Mouse (Mus musculus) urinary bladder, postnatal 4 days (tissue): ENCODE results near the gene Lrrc73.

ENCODE experiments used
- DNase-seq, 2 experiments: peaks; one replicate each; pipeline ENCODE4 v3.0.0; 2021 to 2022; ENCODE audit warnings: low spot score in 2 of 2

Gene Lrrc73

DNA sequence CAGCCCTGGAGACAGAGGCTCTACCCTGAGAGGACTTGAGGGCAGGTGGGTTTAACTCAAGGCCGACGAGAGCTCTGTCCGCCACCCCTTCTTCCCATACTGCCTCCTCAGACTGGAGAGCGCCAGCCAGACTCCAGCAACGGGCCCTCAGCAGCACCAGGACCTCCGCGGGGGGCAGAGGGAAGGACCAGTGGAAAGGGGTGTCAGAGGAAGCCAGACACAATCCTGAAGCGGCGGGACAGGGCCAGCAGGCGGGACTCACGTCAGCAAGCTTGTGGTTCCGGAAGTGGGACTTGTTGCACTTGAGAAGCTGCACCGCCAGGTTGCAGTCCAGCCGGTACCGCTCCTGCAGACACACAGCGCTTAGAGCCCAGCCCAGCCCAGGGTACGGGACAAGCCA lies 6.3 kb downstream of the Lrrc73 start:
- DNase-seq, result no peak

DNA sequence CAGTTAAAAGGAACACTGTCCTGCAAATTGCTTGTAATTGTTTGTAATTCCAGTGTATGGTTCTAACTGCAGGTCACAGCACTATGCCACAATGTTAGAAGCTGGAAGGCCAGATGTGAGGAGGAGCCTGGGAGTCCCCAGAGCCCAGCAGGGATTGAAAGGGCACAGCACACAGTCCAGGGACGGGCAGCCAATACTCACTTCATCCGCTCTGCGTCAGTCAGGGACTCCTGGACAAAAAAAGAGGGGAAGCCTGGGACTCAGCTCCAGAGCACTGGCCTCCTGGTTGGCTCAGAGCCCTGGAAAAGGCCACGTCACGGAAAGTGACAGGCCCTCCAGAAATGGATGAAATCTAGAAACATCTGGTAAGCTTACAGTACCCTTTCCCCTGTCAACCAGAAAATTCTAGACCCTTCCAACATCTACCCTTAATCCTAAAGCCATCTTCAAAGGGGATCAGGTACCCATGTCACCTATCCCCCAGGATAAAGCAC lies 8.9 kb downstream of the Lrrc73 start:
- DNase-seq, result no peak

- no peak for DNase-seq
Measured at GRCm38 (mm10) chr17:46265502-46265901, 12.2 kb downstream of the Lrrc73 start.

DNA sequence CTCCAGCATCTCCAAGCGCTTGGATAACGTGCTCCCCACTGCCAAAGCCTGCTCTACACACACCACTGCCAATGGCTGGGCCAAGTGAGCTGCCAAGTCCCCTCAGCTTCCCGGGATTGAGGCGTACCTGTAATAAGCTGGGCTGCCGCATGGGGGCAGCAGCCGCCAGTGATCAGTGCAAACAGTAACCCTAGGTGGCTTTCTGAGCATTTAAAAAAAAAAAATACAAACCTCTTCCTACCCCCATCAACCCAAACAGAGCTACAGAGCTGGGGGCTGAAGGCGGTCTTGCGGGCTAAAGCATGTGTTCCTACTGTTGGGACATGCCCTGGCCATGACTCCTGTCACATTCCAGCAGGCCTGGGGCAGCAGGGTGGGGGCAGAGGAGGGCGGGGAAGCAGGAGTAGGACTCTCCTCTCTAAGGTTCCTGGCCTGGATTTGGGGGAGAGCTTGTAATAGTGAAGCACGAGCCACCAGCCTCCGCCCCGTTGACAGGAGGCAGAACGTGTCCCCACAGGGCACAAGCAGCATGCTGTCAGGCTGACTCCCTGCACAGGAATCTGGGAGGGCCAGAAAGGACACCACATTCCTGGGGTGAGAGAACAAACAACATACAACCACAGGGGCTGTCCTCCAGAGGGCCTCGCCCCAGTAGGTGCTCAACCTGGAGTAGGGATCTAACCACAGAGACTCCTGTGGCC lies 12.7 kb downstream of the Lrrc73 start:
- DNase-seq, result peak; percentile 80

GRCm38 (mm10) chr17:46266986-46267385 lies 13.7 kb downstream of the Lrrc73 start:
- no peak for DNase-seq

DNA sequence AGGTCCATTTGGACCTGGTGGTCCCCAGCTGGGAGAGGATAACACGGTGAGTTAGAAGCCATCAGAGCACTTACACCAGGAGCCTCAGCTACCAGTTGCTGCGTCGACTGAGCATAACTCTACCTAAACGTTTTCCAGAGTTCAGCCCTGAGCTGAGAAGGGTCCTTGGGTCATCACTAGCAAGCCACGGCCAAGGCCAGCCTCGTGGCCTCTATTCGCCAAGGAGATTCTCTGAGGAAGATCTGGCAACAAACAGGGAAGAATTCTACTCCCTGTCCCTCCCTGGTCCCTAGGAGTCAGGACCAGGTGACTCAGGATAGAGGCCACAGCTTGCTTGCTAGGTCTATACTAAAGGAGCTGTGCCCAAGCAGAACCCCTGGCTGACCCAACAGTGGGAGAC lies 14.2 kb downstream of the Lrrc73 start:
- no peak for DNase-seq

DNA sequence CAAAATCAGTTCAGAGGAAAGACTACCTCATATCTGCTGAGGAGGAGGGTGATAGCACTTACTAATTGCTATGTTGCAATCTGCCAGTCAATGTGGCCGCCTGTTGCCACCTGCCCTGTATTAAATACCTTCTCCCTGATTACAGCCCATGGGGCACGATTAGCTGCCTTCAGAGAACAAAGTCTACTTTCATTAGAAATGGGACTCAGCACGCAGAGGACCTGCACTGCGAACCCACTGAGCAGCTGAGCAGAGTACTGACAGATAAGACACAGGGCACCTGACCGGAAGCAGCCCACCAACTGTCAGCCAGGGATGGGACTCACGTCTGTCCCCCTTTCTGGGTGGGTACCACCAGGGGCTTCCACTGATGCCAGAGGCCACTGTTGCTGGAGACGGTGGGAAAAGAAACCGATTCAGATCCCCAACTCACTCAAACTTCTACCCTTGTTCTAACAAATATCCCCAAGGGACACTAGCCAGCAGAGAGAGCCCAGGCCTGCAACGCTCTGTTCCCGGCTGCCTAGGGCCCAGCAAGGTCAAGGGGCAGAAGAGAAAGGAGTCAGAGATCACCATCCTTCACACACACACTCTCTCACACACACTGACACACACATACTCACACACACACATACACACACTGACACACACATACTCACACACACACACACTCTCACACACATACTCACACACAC lies 14.8 kb downstream of the Lrrc73 start:
- DNase-seq, result no peak

DNA sequence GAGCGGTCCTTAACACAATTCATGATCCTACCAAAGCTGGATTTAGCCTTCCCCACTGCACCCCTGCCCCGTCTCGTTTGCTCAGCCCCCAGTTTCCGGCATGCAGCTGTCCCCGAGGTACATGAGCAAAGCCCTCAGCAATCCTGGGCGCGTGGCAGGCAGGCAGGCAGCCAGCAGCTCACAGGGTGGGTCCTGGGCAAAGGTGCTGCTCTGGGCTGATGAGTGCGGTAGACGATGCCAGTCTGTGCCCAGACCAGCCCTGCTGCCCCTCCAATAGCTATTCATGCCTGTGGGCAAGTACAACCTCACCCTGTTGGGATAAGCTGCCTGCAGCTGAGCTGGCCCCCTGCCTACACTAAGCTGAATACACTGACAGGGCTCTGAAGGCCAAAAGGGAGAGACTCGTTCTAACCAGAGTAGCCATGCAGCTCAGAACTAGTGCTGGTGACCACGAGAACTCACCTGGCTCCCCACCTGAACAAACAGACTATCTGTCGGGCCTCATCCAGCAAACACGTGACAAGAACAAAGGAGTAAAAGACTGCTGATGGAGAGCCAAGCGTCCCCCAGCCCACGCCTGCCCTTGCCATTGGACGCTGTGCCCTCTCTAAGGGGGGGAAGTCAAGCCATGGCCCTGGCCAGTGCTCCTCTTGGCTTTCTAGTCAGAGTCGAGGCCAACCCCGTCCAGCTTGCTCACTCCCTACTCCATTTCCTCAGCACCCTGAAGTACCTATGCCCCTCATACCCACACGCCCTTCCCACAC lies 16.6 kb downstream of the Lrrc73 start:
- no peak for DNase-seq

DNA sequence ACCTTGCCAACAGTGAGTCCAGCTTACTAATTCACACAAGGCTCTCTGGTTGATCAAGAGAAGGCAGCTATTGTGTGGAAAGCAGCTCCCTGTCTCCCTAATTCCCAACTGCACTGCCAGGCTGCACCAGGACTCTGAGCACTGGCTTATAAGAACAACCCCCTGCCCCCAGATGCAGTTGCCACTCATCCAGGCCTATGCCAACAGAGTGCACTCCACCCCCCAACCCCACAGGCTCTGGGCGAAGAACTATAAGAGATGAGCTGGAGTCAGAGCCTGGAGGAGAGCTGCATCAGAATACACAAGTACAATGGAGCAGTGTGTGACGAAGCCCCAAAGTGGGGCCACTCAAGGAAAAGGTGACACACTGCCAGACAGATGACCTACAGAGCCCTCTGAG lies 18.7 kb downstream of the Lrrc73 start:
- DNase-seq, result no peak

DNA sequence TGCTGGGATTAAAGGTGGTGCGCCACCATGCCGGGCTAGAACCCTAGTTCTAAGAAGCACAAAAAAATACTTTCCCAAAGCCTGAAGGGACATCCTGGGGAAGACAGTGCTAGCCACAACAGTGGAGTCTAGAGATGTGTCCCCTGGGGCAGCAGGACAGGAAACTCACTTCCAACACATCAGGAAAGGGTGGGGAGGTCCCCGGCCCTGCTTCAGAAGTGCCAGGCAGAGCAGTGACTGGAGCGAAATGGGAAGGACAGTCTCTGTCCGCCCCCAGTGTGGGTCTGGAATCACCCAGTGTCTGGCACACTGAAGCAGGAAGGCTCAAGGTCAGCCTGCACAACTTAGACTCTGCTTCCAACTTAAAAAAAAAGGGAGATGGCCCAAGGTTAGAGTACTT lies 19.3 kb downstream of the Lrrc73 start:
- no peak for DNase-seq

- no peak for DNase-seq
Measured at GRCm38 (mm10) chr17:46273803-46274236, 20.5 kb downstream of the Lrrc73 start.

DNA sequence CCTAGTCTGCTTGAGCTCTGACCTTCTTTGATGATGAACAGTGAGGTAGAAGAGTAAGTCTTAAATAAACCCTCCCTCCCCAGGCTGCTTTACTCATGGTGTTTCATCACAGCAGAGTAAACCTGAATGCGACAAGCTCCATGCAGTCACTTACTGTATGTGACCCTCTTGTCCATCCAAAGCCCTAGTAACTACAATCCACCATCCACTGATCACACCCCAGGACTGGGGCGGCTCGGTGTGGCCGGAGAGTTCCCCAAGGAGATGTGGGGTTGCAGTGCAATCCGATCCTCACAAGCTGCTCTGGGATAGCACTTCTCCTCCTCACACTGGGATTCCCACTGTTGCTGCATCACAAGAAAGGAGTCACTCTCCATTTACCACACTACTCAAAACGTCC lies 21.1 kb downstream of the Lrrc73 start:
- DNase-seq, result no peak

- DNase-seq, result no peak
Measured at GRCm38 (mm10) chr17:46275034-46275433, 21.7 kb downstream of the Lrrc73 start.

GRCm38 (mm10) chr17:46275506-46275905 lies 22.2 kb downstream of the Lrrc73 start:
- DNase-seq, result no peak

DNA sequence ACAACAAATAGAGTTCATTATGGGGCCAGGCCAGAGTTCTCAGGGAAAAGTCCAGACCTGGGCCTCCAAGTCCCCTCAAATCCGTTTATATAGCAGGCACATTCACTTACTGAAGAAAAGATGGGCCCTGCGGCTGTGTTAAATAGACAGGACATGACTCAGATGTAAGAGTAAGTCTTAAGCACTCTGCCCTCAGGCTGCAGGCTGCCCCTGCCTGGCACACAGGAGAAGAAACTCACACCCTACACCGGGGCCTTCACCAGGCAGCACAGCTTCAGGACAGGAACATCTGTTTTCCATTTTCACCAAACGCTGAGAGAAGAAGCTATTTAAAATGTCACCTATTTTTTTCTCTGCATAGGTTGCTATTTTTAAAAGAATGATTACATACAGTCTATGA lies 24.3 kb downstream of the Lrrc73 start:
- no peak for DNase-seq

DNA sequence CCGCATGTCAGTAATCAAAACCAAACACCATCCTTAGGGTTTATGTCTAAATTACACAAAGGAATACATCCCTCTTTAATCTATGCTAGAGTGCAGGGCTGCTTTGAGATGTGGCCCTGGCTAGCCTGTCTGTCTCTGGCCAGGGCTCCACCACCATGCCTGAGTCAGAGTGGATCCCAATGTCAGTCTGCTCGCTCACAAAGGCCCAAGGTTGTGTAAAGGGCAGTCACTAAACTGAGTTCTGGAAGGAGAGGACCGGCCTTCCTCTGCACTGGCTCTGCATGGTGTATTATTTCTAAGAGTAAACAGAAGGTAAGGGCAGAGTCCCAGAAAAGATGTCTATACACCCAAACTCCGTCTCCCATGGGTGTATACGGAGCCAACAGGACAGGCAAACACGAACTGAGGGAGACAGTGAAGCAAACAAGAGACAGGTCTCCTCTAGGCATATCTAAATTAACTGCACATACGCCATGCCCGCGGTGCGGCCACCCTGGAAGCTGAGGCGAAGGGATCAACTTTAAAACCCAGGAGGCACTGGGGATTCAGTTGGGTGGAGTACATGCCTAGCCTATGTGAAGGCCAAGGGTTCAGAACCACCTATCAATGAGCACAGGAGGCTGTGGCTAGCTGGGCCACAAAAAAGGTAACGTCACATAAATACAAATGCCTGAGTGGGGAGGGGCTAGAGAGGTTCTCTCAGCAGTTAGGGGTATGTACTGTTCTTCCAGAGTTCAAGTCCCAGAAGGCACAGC lies 24.9 kb downstream of the Lrrc73 start:
- no peak for DNase-seq

- DNase-seq, result peak; percentile 88
Measured at GRCm38 (mm10) chr17:46282483-46283123, 29.3 kb downstream of the Lrrc73 start, which contains the start of gene Tjap1. Gene Tjap1, minus strand, starts transcription at chr17:46283026.

- no peak for DNase-seq
Measured at GRCm38 (mm10) chr17:46283140-46283539, 29.8 kb downstream of the Lrrc73 start.

- no peak for DNase-seq
Measured at GRCm38 (mm10) chr17:46283911-46284310, 30.6 kb downstream of the Lrrc73 start.

GRCm38 (mm10) chr17:46284653-46285052 lies 31.3 kb downstream of the Lrrc73 start:
- DNase-seq, result no peak

- no peak for DNase-seq
Measured at GRCm38 (mm10) chr17:46285407-46285806, 32.1 kb downstream of the Lrrc73 start.
